Comparison of ENCODE assay signal across 9 mouse cellular contexts in genomic region chr15:43991229-43991628, GRCm38 (mm10).
DNase-seq lines count a peak whose midpoint lies in the region; ATAC-seq and TF ChIP-seq lines count a peak whose summit lies in the region.
"Had no signal": no experiment of that assay in that cellular context is flagged by ENCODE, and none has a peak within 500 bp of the region (broad histone marks: within the 10 kb centered on the region; RNA-seq: fewer than 3 reads in every experiment).

No protein-coding gene starts in this region.

- no peak overlapping the region for H3K27ac ChIP-seq in forebrain, embryonic 16.5 days (ENCODE audit: low read length)
- H3K27ac ChIP-seq in stomach, postnatal 0 days (replicated peaks), result no peak overlapping the region
- no peak overlapping the region for H3K27ac ChIP-seq in thymus, adult 2 months (ENCODE audit: control insufficient read depth, insufficient read depth, low read length)

- no peaks in the 10 kb centered on the region for H3K36me3 ChIP-seq in forebrain, embryonic 16.5 days (ENCODE audit: control insufficient read depth, insufficient read depth)
- no peaks in the 10 kb centered on the region for H3K36me3 ChIP-seq in stomach, postnatal 0 days (ENCODE audit: control insufficient read depth, insufficient read depth, low read length)
- no peaks in the 10 kb centered on the region for H3K36me3 ChIP-seq in thymus, adult 2 months (ENCODE audit: control insufficient read depth, insufficient read depth, low read length)

- no peak for TF ChIP-seq EP300 in stomach, postnatal 0 days (optimal IDR thresholded peaks at IDR 0.05)

- no peak for TF ChIP-seq POLR2A in thymus, adult 2 months (IDR thresholded peaks at IDR 0.05; ENCODE audit: control insufficient read depth, extremely low read depth, insufficient read depth, low read length, poor library complexity)

- H3K4me2 ChIP-seq in forebrain, embryonic 16.5 days (ENCODE audit: low read length), result no peak overlapping the region
- no peak overlapping the region for H3K4me2 ChIP-seq in stomach, postnatal 0 days (replicated peaks; ENCODE audit: low read depth)

- H3K4me1 ChIP-seq in forebrain, embryonic 16.5 days (replicated peaks; ENCODE audit: control insufficient read depth, insufficient read depth, low read length), result no peaks in the 10 kb centered on the region
- H3K4me1 ChIP-seq in stomach, postnatal 0 days (replicated peaks; ENCODE audit: control insufficient read depth, insufficient read depth), result no peaks in the 10 kb centered on the region
- no peaks in the 10 kb centered on the region for H3K4me1 ChIP-seq in thymus, adult 2 months (replicated peaks; ENCODE audit: control insufficient read depth, insufficient read depth, low read length)

- no peak overlapping the region for H3K4me3 ChIP-seq in forebrain, embryonic 16.5 days (replicated peaks; ENCODE audit: low read length)
- H3K4me3 ChIP-seq in stomach, postnatal 0 days (ENCODE audit: low read depth, low read length), result no peak overlapping the region
- no peak overlapping the region for H3K4me3 ChIP-seq in thymus, adult 2 months (ENCODE audit: control insufficient read depth, insufficient read depth, low read length)
- H3K4me3 ChIP-seq: myocyte had no signal

- WGBS in forebrain, embryonic 16.5 days, result 11% methylated on average over 1 of the region's 1 CpGs
- 24% methylated on average over 1 of the region's 1 CpGs for WGBS in stomach, postnatal 0 days
- 52% methylated on average over 1 of the region's 1 CpGs for WGBS in thymus, adult 2 months

- intact Hi-C loops in heart, postnatal 36 days (cut with DNase I), result loop anchor here (10.0 kb wide), 2 partner anchors 424 to 834 kb away; no protein-coding TSS in a partner anchor

- ATAC-seq in forebrain, embryonic 16.5 days, result 0 out of 2 replicates have a peak, but pooled peaks have one; percentile 38
- ATAC-seq in stomach, postnatal 0 days (ENCODE audit: low FRiP score, low TSS enrichment), result no peak

- peak; percentile 10 for DNase-seq in heart, postnatal 4 days
- DNase-seq in heart, postnatal 36 days, result no peak
- DNase-seq in right cerebral cortex, adult 2 months (ENCODE audit: low spot score in 2 of 2), result peak; percentile 41 to 62
- DNase-seq in right cerebral cortex, postnatal 25 days, result no peak
- no peak for DNase-seq in stomach, postnatal 0 days (ENCODE audit: low spot score)
- DNase-seq in urinary bladder, adult 2 months (ENCODE audit: low spot score), result no peak
- DNase-seq in thymus, adult 2 months, result no peak

- no peak overlapping the region for H3K9ac ChIP-seq in forebrain, embryonic 16.5 days (replicated peaks; ENCODE audit: low read depth, low read length)
- no peak overlapping the region for H3K9ac ChIP-seq in stomach, postnatal 0 days (ENCODE audit: low read length)

- H3K27me3 ChIP-seq in forebrain, embryonic 16.5 days (replicated peaks; ENCODE audit: control insufficient read depth, insufficient read depth, low read length), result no peaks in the 10 kb centered on the region
- H3K27me3 ChIP-seq in stomach, postnatal 0 days (ENCODE audit: control insufficient read depth, insufficient read depth, low read length), result no peaks in the 10 kb centered on the region
- H3K27me3 ChIP-seq in thymus, adult 2 months (ENCODE audit: control insufficient read depth, insufficient read depth, low read length), result no peaks in the 10 kb centered on the region

- TF ChIP-seq CTCF in stomach, postnatal 0 days (IDR thresholded peaks at IDR 0.05; ENCODE audit: low read depth), result peak; percentile 85
- TF ChIP-seq CTCF in thymus, adult 2 months (IDR thresholded peaks at IDR 0.05; ENCODE audit: borderline replicate concordance, control insufficient read depth, extremely low read depth, insufficient read depth, low read length, poor library complexity), result no peak

- H3K9me3 ChIP-seq in forebrain, embryonic 16.5 days (ENCODE audit: control insufficient read depth, low read length), result no peaks in the 10 kb centered on the region
- H3K9me3 ChIP-seq in stomach, postnatal 0 days (ENCODE audit: control insufficient read depth, low read length), result no peaks in the 10 kb centered on the region

Comparison
In these comparisons a context has a peak if more than half of its experiments do, and no peak if none do; other contexts are left out.
1. DNase-seq: peak in heart, postnatal 4 days (single experiment) and right cerebral cortex, adult 2 months (2 of 2); none in heart, postnatal 36 days (0 of 2), right cerebral cortex, postnatal 25 days (single experiment), stomach, postnatal 0 days (single experiment), urinary bladder, adult 2 months (single experiment) and thymus, adult 2 months (single experiment).